Mouse (Mus musculus) intestine, embryonic 16.5 days (tissue): ENCODE results near the gene Ooep. TPM values are rescaled to one million over a fixed set of nuclear protein-coding genes. Genes with fewer than 3 reads are reported as not detected.
"Not testable (repeated sequence)": the region's sequence is repeated elsewhere in the genome, so short reads cannot be mapped to it uniquely, and the experiment has no call there.

ENCODE experiments used
- ATAC-seq: fragments of 200-750 bp; cut with Nextera tagmentation; 2 replicates; pipeline ENCODE4 v1.8.0; 2017; ENCODE audit warnings: moderate TSS enrichment, moderate library complexity
- H3K27ac ChIP-seq: fragments of 300-500 bp; sonication (generic); 2 replicates; pipeline ENCODE4 v1.5.1; 2014; ENCODE audit warnings: mild to moderate bottlenecking, low read length
- H3K27me3 ChIP-seq: fragments of 300-500 bp; sonication (generic); replicated peaks from 2 replicates; pipeline ENCODE4 v1.6.1; 2014; ENCODE audit warnings: low read length, control low read depth, mixed read lengths; ENCODE audit not compliant: control insufficient read depth, insufficient read depth
- H3K36me3 ChIP-seq: fragments of 300-500 bp; sonication (generic); 2 replicates; pipeline ENCODE4 v1.6.1; 2014; ENCODE audit warnings: low read length, control low read depth; ENCODE audit not compliant: control insufficient read depth, insufficient read depth
- H3K4me1 ChIP-seq: fragments of 300-500 bp; sonication (generic); 2 replicates; pipeline ENCODE4 v1.6.1; 2014; ENCODE audit warnings: low read length, control low read depth, mixed read lengths; ENCODE audit not compliant: control insufficient read depth, insufficient read depth
- H3K4me2 ChIP-seq: fragments of 300-500 bp; sonication (generic); 2 replicates; pipeline ENCODE4 v1.6.1; 2014; ENCODE audit warnings: low read depth, low read length, control low read depth
- H3K4me3 ChIP-seq: fragments of 300-500 bp; sonication (generic); 2 replicates; pipeline ENCODE4 v1.5.1; 2014; ENCODE audit warnings: mild to moderate bottlenecking, low read length
- H3K9ac ChIP-seq: fragments of 300-500 bp; sonication (generic); 2 replicates; pipeline ENCODE4 v1.6.1; 2014; ENCODE audit warnings: low read depth, low read length
- H3K9me3 ChIP-seq: fragments of 300-500 bp; sonication (generic); 2 replicates; pipeline ENCODE4 v1.6.1; 2016; ENCODE audit warnings: low read length, control low read depth; ENCODE audit not compliant: control insufficient read depth
- WGBS: fragments of 180-500 bp; shearing (Covaris S2); extraction: QIAGEN DNeasy Blood & Tissue Kit; methylation state at CpG from one replicate; pipeline ENCODE4 v1.1.7; 2014; 5-methylcytosine and 5-hydroxymethylcytosine counted together
- polyA plus RNA-seq: library from polyadenylated mRNA; unstranded; fragments of >200 nt; fragmentation: Nextera tagmentation; extraction: Ambion mirVana; gene quantifications from 2 replicates; pipeline ENCODE4 v1.2.1, GENCODE M21; 2015

Gene Ooep
- polyA plus RNA-seq, 1 experiment from 2014 or later = 0.39 TPM

DNA sequence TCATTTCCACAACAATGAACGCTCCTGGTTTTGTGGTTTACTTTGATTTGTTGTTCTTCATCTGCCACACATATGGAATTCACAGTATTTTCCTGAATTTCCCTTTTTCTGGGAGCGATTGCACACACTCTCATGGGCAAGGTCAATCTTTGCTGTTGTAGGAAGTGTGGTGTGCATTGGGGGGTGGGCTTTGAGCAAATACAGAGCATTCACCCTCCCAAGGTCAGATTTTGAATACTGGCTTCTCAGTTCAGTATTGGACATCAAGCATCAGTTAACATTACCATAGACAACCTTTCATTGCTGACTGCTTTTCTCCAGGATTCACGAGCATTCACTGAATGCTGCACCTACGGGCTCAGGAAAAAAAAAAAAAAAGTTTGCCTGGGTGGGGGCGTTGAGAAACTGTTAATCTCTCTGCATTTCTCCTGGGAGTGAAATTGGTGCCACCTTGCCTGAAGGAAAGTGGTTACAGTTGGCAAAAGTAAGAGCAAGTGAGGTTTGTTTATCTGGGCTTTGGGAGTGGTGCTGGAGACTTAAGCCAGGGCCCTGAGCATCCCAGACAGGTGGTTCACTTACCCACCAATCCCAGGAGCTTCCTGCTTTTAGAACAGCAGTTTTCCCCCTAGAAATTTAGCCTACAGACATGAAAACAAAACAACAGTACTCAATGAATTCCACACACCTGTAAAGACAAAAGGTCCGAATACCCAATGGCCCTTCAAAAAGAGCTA is 18.6 kb downstream of the Ooep start:
- ATAC-seq = no peak
- Histone ChIP-seq H3K27ac (no peak overlapping the region), H3K27me3 (no peaks in the 10 kb centered on the region), H3K9me3 (no peaks in the 10 kb centered on the region), H3K4me2 (no peak overlapping the region), H3K4me1 (no peaks in the 10 kb centered on the region), H3K9ac (no peak overlapping the region), H3K36me3 (no peaks in the 10 kb centered on the region), H3K4me3 (no peak overlapping the region)
- 77% methylated on average over 6 of the region's 6 CpGs for WGBS

DNA sequence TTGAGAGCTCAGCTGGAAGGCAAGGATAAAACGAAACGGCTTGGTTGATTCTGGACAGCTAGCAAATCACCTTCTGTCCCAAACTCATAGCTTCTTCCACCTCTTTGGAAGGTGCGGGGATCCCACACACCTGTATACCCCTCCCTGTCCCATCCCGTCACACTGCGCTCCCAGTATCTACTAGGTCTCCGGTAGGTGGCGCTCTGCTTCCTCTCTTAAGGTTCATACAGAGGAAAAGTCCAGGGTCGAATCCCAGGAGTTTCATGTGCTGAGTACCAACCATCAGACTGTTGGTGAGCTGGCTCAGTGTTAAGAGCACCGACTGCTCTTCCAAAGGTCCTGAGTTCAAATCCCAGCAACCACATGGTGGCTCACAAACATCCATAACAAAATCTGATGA is 20.5 kb downstream of the Ooep start:
- H3K9ac ChIP-seq = no peak overlapping the region
- ATAC-seq = peak; percentile 59
- H3K4me1 ChIP-seq = no peaks in the 10 kb centered on the region
- H3K36me3 ChIP-seq = no peaks in the 10 kb centered on the region
- no peak overlapping the region for H3K4me3 ChIP-seq
- 13% methylated on average over 9 of the region's 9 CpGs for WGBS
- H3K4me2 ChIP-seq = no peak overlapping the region
- H3K9me3 ChIP-seq = no peaks in the 10 kb centered on the region
- no peaks in the 10 kb centered on the region for H3K27me3 ChIP-seq
- H3K27ac ChIP-seq = no peak overlapping the region

DNA sequence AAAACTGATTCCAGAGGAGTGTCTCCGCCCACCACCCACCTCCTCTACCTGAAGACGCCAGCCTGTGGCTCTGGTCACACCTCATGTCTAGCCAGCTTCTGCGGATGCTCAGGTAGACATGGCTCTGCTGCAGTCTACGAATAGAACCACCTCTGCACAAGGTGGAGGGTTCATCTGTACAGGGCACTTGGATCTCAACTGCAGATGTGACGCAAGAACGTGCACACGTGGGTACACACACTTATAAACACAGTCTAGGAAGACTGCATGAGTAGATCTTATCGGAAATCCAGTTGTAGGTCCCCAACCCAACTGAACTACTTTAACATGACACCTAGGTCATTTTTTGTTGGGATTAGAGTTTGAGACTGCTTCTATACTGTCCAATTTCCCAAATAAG is 22.9 kb downstream of the Ooep start, which contains the start of gene Gsta2:
Gene Gsta2 (minus strand): TSS at position 178 of the 400 bp plus-strand sequence.
- Histone ChIP-seq H3K36me3 (no peaks in the 10 kb centered on the region), H3K4me1 (no peaks in the 10 kb centered on the region), H3K27ac (peak within 1 kb of the TSS; percentile 49), H3K27me3 (no peaks in the 10 kb centered on the region), H3K4me2 (no peak within 1 kb of the TSS), H3K4me3 (no peak within 1 kb of the TSS), H3K9ac (no peak within 1 kb of the TSS), H3K9me3 (no peaks in the 10 kb centered on the region)
- 89% methylated on average over 8 of the region's 8 CpGs for WGBS
- ATAC-seq = no peak

DNA sequence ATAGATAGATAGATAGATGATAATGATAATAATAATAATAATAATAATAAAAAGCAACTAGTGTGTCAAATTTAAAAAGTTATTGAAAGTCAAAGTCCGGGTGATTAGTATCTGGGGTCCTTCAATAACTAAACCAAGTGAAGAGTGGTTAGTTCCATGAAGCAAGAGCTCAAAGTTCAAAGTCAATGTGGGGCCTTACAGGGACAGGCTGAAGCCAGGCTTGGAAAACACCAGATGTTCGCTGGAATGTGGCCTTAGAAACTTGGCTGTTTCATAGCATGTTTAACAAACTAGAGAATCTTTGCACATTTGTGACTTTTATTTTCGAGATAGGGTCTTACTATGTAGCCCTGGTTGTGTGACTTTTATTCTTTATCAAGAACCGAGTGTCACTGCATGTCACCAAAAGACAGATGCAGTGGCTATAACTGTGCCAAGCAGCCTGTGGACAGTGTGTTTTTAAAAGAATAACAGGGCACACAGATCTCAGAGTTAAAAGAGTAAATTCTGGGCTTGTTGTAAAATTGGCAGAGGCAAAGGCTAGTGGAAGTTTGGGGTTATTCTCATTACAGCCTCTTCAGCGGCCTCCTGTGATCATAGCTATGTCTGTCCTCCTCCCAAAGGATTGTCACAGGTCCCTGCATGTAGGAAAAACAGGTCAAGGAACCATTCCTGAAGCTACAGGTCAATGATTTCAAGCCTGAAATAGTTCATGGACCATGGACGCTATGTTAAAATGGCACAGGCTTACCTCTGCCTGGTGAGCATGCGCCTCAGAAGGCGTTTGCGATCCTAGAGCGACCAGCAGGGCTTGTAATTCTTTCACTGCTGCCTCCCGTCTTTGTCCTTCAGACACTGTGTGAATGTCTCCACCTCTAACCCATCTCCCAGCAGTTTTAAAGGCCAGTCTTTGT is 23.6 kb downstream of the Ooep start:
- H3K36me3 ChIP-seq = no peaks in the 10 kb centered on the region
- no peaks in the 10 kb centered on the region for H3K9me3 ChIP-seq
- H3K4me1 ChIP-seq = no peaks in the 10 kb centered on the region
- 70% methylated on average over 11 of the region's 11 CpGs for WGBS
- no peaks in the 10 kb centered on the region for H3K27me3 ChIP-seq
- H3K27ac ChIP-seq = peak overlapping the region; percentile 49
- H3K9ac ChIP-seq = no peak overlapping the region
- H3K4me3 ChIP-seq = no peak overlapping the region
- peak; percentile 80 for ATAC-seq
- H3K4me2 ChIP-seq = no peak overlapping the region

DNA sequence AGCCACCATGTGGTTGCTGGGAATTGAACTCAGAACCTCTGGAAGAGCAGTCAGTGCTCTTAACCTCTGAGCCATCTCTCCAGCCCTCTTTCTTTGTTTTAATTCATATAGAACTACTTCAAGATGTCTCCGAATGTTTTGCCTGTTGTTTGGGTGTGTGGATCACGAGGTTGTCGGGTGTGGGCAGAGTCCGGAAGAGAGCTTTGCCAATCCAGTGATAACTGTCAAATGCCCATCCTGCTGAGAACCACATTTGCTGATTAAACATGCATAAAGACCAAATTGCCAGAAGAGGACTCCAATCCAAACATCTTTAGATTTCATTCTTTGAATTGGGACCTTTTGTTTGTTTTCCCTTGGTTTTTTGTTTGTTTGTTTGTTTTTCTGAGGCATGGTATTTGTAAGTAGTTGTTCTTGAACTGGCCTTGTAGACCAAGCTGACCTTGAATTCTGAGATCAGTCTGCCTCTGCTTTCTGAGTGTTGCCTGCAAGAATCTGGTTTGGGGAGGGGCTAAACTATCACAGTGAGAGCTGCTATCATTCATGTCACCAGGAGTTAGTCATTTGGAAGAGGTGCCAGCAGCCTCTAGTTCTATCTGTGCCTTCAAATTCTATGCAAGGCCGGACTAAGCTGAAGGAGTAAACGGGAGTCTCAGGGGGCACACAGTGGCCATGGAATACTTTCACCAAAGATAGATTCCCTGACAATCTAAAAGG is 26.9 kb downstream of the Ooep start:
- Histone ChIP-seq H3K9ac (no peak overlapping the region), H3K9me3 (no peaks in the 10 kb centered on the region), H3K4me1 (0 out of 2 replicates have a peak, but pooled peaks cover 4% of the 10 kb centered on the region), H3K27ac (no peak overlapping the region), H3K36me3 (no peaks in the 10 kb centered on the region), H3K4me2 (no peak overlapping the region), H3K27me3 (no peaks in the 10 kb centered on the region), H3K4me3 (no peak overlapping the region)
- ATAC-seq = no peak
- WGBS = 73% methylated on average over 6 of the region's 6 CpGs

DNA sequence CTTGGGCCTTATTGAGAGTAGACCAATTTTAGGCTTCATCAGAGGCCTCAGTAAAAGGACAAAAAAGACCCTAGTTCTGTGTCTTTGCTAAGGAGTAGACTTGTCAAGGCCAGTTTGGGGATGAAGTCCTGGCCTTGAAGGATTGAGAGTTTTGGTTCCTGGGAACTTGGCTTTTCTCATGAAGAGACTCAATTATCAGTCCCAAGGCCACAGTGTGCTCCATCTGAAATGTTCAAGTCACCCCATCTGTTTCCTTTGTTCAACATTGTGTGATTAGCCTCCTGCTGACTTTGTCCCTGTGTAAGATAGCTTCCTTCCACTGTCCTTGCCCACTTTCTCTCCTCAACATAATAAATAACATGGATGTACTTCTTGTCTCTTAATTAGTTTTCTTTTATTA is 28.5 kb downstream of the Ooep start:
- not testable (repeated sequence) for H3K9ac ChIP-seq, H3K4me2 ChIP-seq, H3K4me3 ChIP-seq, H3K27ac ChIP-seq, H3K4me1 ChIP-seq, H3K9me3 ChIP-seq, H3K27me3 ChIP-seq, H3K36me3 ChIP-seq, ATAC-seq

DNA sequence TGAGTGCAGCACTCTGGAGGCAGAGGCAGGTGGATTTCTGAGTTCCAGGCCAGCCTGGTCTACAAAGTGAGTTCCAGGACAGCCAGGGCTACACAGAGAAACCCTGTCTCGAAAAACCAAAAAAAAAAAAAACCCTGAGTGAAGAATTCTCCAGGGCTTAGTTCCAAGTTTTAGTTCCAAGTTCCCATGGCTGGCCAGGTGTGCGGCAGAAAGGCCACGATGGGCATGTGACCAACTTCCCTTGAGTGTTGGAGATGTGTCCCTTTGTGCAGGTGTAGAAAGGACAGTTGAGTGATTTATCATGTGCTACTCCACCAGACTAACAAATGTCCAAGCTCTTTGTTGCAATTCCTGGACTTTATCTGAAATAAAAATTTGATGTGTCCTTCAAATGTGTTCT is 29.4 kb downstream of the Ooep start:
- 86% methylated on average over 3 of the region's 3 CpGs for WGBS
- not testable (repeated sequence) for H3K9me3 ChIP-seq, H3K4me2 ChIP-seq, H3K4me3 ChIP-seq, H3K4me1 ChIP-seq, H3K27me3 ChIP-seq, ATAC-seq, H3K36me3 ChIP-seq, H3K9ac ChIP-seq
- H3K27ac ChIP-seq = peak overlapping the region; percentile 74; the same call in 1 of the 2 replicates

DNA sequence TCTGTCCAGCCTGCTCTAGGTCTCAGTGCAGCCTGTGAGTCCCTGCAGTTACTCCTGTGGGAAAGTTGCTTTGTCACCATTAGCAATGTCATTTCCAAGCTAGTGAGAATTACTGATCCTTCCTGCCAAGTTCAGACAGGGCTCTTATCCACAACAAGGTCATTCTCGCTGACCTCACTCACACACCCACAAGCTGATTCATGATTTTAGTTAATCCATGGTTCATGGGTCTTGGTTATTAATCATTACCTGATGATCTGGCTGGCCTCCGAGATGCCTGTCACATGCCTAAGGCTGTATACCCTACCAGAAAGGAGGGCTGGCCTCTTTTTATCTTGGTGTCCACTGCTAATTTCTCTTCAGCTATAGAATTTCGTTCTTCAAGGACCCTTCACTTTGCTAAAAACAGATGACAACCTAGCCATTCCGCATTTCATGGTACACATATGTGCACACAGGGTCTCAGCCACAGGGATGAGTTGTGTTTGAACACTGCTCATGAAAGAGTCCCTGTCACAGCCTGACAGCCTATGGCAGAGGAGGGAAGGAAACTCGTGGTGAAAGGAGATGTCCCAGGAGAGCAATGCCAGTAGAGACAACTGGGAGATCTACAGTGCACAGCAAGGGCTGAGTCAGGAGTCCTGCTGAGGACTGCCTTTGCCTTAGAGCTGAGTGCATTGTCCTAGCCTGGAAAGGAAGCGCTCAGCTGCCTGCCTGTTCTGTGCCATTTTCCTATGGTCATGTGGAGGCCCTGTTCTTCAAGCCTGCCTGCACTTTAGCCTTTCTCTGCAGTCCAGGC is 30.1 kb downstream of the Ooep start:
- not testable (repeated sequence) for H3K4me1 ChIP-seq, H3K9ac ChIP-seq, H3K4me3 ChIP-seq, H3K36me3 ChIP-seq, H3K27me3 ChIP-seq, H3K4me2 ChIP-seq, H3K9me3 ChIP-seq
- peak overlapping the region; percentile 74 for H3K27ac ChIP-seq
- WGBS = 51% methylated on average over 6 of the region's 6 CpGs
- peak; percentile 86 for ATAC-seq
